Mouse (Mus musculus) cerebellum, adult 8-10 months (tissue): Measurements from ENCODE around the gene BC048679.
A peak's percentile ranks its signal among the peaks of the same experiment; 100 is the strongest.

Experiments
- DNase-seq: peaks from one replicate; pipeline ENCODE4 v3.0.0; 2022

The BC048679 gene

GRCm38 (mm10) chr7:81475221-81475620, 22.9 kb downstream of the BC048679 start:
- no peak for DNase-seq

GRCm38 (mm10) chr7:81464906-81465450, 33.1 kb downstream of the BC048679 start:
- DNase-seq = no peak

- no peak for DNase-seq
Observed at GRCm38 (mm10) chr7:81464116-81464515, 34.0 kb downstream of the BC048679 start.

GRCm38 (mm10) chr7:81462815-81463214, 35.3 kb downstream of the BC048679 start:
- DNase-seq = no peak

- DNase-seq = peak; percentile 44
Observed at GRCm38 (mm10) chr7:81455155-81455651, 42.9 kb downstream of the BC048679 start, which contains the start of gene Cpeb1. Gene Cpeb1, minus strand, starts transcription at chr7:81455465.

GRCm38 (mm10) chr7:81454331-81455039, 43.6 kb downstream of the BC048679 start:
- peak; percentile 42 for DNase-seq

GRCm38 (mm10) chr7:81453443-81454274, 44.4 kb downstream of the BC048679 start:
- DNase-seq = peak; percentile 29

GRCm38 (mm10) chr7:81452971-81453441, 45.1 kb downstream of the BC048679 start:
- DNase-seq = peak; percentile 17
